Mouse (Mus musculus) kidney, adult 2 months (tissue): ENCODE measurements around the gene Nnat.

Experiments used
- CTCF ChIP-seq: fragments of 200-500 bp; conservative IDR thresholded peaks from 2 replicates; pipeline ENCODE4 v1.5.1; 2011; ENCODE audit warnings: low read depth, mild to moderate bottlenecking, control low read depth, low read length, moderate library complexity, mixed read lengths; ENCODE audit not compliant: insufficient read depth, insufficient read length
- POLR2A ChIP-seq: fragments of 200-500 bp; IDR thresholded peaks from one replicate; pipeline ENCODE4 v1.6.1; 2011; ENCODE audit warnings: low read depth, low read length, control low read depth

GRCm38 (mm10) chr2:157564723-157565122, 4.8 kb downstream of the Nnat start:
- TF ChIP-seq CTCF (no peak), POLR2A (no peak)
